Mouse (Mus musculus): ENCODE data around the gene B9d2.
A peak's percentile ranks its signal among the peaks of the same experiment; 100 is the strongest.

DNA sequence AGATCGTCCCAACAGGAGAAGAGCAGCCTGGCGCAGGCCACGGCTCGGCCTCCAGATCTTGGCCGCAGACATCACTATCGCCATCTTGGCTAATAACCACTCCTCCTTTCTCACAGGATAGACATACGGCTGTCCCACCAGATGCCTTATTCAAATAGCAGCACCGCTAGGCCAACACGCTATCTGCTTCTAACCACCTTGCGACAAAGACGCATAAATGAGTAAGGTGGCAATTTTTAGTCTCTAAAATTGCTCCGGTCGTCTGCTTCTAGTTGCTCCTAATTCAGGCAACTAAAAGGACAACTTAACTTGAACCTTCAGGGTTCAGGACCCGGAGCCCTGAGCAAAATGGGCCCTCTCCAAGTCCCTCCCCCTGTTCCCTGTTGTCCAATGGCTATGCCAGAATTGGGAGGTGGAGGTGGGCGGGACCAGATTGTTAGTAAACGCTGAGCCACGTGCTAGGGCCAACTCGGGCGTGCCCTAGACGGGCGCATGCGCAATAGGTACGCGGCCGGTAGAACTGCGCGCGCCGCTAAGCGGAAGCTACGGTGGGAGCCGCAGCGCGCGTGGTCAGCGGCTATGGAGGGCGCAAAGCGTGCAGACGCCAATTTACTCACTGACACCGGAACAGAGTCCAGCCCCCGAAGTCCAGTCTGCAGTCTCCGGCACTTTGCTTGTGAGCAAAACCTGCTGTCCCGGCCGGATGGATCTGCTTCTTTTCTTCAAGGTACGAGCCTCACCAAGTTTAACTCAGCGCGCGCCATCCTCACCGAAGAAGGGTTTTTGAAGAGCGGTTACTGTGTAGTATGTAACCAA is 21.7 kb upstream of the B9d2 start, which contains the start of the genes Bckdha and Exosc5:
- no peak for TF ChIP-seq CTCF (IDR thresholded peaks at IDR 0.05; ENCODE audit: low read depth, low read length)
- TF ChIP-seq POLR2A (IDR thresholded peaks at IDR 0.05; ENCODE audit: extremely low read depth, insufficient read depth, low read length): peak; percentile 90
